Mouse (Mus musculus) brain, embryonic 14.5 days (tissue): Measurements from ENCODE around the gene Flt4.

ENCODE experiments used
- CTCF ChIP-seq: fragments of 200-500 bp; IDR thresholded peaks from 2 replicates; pipeline ENCODE4 v1.5.1; 2012; ENCODE audit warnings: inconsistent platforms, mild to moderate bottlenecking, moderate library complexity, borderline replicate concordance; ENCODE audit not compliant: insufficient read depth, insufficient read length; ENCODE audit errors: extremely low read depth
- POLR2A ChIP-seq: fragments of 200-500 bp; IDR thresholded peaks from 2 replicates; pipeline ENCODE4 v1.6.1; 2012; ENCODE audit warnings: mild to moderate bottlenecking, inconsistent platforms, borderline replicate concordance; ENCODE audit not compliant: poor library complexity, insufficient read depth, insufficient read length, severe bottlenecking; ENCODE audit errors: extremely low read depth

- TF ChIP-seq CTCF (no peak), POLR2A (no peak)
Measured at GRCm38 (mm10) chr11:49655501-49655900, 46.4 kb downstream of the Flt4 start.
